Mouse (Mus musculus) embryonic stem cell, embryonic (primary cell): Measurements from ENCODE around the gene Ndufa4l2.

Source experiments
- CTCF ChIA-PET, 4 experiments: fragments of 300-600 bp in 2 of 4; fragments of 350-600 bp in 2 of 4; sonication (Branson Sonifier 250); formaldehyde crosslinking; loops; one replicate each; lab custom pipeline; 2022; ENCODE audit warnings: inconsistent platforms in 2 of 4; lab: Charles Lee
- POLR2A ChIA-PET, 4 experiments: fragments of 300-600 bp in 2 of 4; fragments of 350-600 bp in 2 of 4; sonication (Branson Sonifier 250); formaldehyde crosslinking; loops; one replicate each; lab custom pipeline; 2022; ENCODE audit warnings: antibody characterized with exemption in 4 of 4, inconsistent platforms in 1 of 4; lab: Charles Lee

Ndufa4l2 gene

GRCm38 (mm10) chr10:127531548-127531947, 16.8 kb downstream of the Ndufa4l2 start:
- CTCF ChIA-PET: interaction anchor here in 3 of 4 experiments (0.6 to 21.9 kb wide), 7 partner anchors 18 to 25 kb away, joined by 3 to 811 read pairs (median 8); partner anchors contain the start of genes Ndufa4l2 (in 2 of the 3) and Shmt2 (in 1 of the 3)

GRCm38 (mm10) chr10:127534036-127534928, 19.5 kb downstream of the Ndufa4l2 start, which contains the start of gene Nxph4:
TSS of gene Nxph4 (minus strand) at chr10:127534559.
- POLR2A ChIA-PET: interaction anchor here in 3 of 4 experiments (0.5 to 21.5 kb wide), 5 partner anchors 13 to 185 kb away, joined by 3 to 470 read pairs (median 4); partner anchors contain the start of genes Shmt2 (in 2 of the 3) and Ndufa4l2 (in 1 of the 3)

More at GRCm38 (mm10) chr10:127531548-127531947, 16.8 kb downstream of the Ndufa4l2 start:
- POLR2A ChIA-PET: interaction anchor here (0.6 to 21.5 kb wide), 11 partner anchors 9 to 900 kb away, joined by 3 to 470 read pairs (median 4); partner anchors contain the start of genes Shmt2 (in 3 of the 4) and Ndufa4l2 (in 1 of the 4)

GRCm38 (mm10) chr10:127534929-127535384, 20.2 kb downstream of the Ndufa4l2 start:
- ChIA-PET CTCF (interaction anchor here (0.6 to 21.9 kb wide), 13 partner anchors 8 to 185 kb away, joined by 3 to 811 read pairs (median 17); partner anchors contain the start of genes Ndufa4l2 (in 4 of the 4), Shmt2 (in 1 of the 4) and Stat6 (in 1 of the 4)), POLR2A (interaction anchor here in 3 of 4 experiments (0.5 to 21.5 kb wide), 7 partner anchors 8 to 186 kb away, joined by 3 to 470 read pairs (median 31); partner anchors contain the start of genes Ndufa4l2 (in 2 of the 3) and Shmt2 (in 2 of the 3))

More at GRCm38 (mm10) chr10:127534036-127534928, 19.5 kb downstream of the Ndufa4l2 start, which contains the start of gene Nxph4:
- CTCF ChIA-PET: interaction anchor here (0.6 to 21.9 kb wide), 13 partner anchors 8 to 185 kb away, joined by 3 to 811 read pairs (median 5); partner anchors contain the start of genes Ndufa4l2 (in 3 of the 4) and Shmt2 (in 1 of the 4)

- ChIA-PET CTCF (interaction anchor here (0.5 to 21.9 kb wide), 106 partner anchors 8 to 1225 kb away, joined by 3 to 811 read pairs (median 4); partner anchors contain the start of genes Ndufa4l2 (in 4 of the 4), Shmt2 (in 3 of the 4), Stac3 (in 3 of the 4) and Lrp1 (in 2 of the 4)), POLR2A (interaction anchor here (0.6 to 21.5 kb wide), 48 partner anchors 9 to 1143 kb away, joined by 3 to 470 read pairs (median 5); partner anchors contain the start of genes Shmt2 (in 4 of the 4), Ndufa4l2 (in 3 of the 4), Lrp1 (in 2 of the 4) and Atp5b (in 1 of the 4))
Measured at GRCm38 (mm10) chr10:127536586-127537314, 22.0 kb downstream of the Ndufa4l2 start.

GRCm38 (mm10) chr10:127537854-127538583, 23.3 kb downstream of the Ndufa4l2 start:
- ChIA-PET CTCF (interaction anchor here (0.5 to 21.9 kb wide), 104 partner anchors 8 to 1099 kb away, joined by 3 to 811 read pairs (median 4); partner anchors contain the start of genes Ndufa4l2 (in 4 of the 4), Lrp1 (in 2 of the 4), Shmt2 (in 2 of the 4) and Stac3 (in 2 of the 4)), POLR2A (interaction anchor here (0.6 to 21.5 kb wide), 31 partner anchors 11 to 732 kb away, joined by 3 to 470 read pairs (median 6); partner anchors contain the start of genes Shmt2 (in 4 of the 4), Ndufa4l2 (in 3 of the 4), Lrp1 (in 1 of the 4) and Stat2 (in 1 of the 4))

- CTCF ChIA-PET: interaction anchor here in 2 of 4 experiments (0.9 to 2.5 kb wide), 6 partner anchors 28 to 467 kb away, joined by 3 to 7 read pairs (median 4); no protein-coding TSS in a partner anchor
- POLR2A ChIA-PET: interaction anchor here in 3 of 4 experiments (0.8 to 1.4 kb wide), 3 partner anchors 12 to 19 kb away, joined by 3 to 5 read pairs (median 3); no protein-coding TSS in a partner anchor
Measured at GRCm38 (mm10) chr10:127541510-127541909, 26.7 kb downstream of the Ndufa4l2 start.

- ChIA-PET CTCF (interaction anchor here in 3 of 4 experiments (0.5 to 2.5 kb wide), 6 partner anchors 7 to 466 kb away, joined by 3 to 7 read pairs (median 3); no protein-coding TSS in a partner anchor), POLR2A (interaction anchor here in 2 of 4 experiments (0.9 to 1.4 kb wide), 2 partner anchors 12 to 13 kb away, joined by 3 read pairs; no protein-coding TSS in a partner anchor)
Measured at GRCm38 (mm10) chr10:127542084-127542483, 27.3 kb downstream of the Ndufa4l2 start.

GRCm38 (mm10) chr10:127542720-127543119, 28.0 kb downstream of the Ndufa4l2 start:
- CTCF ChIA-PET: interaction anchor here in 3 of 4 experiments (0.5 to 3.8 kb wide), 6 partner anchors 8 to 465 kb away, joined by 3 to 22 read pairs (median 3); partner anchors contain the start of gene Ndufa4l2 (in 1 of the 3)
- POLR2A ChIA-PET: interaction anchor here in 1 of 4 experiments (1.4 kb wide), 1 partner anchor 14 kb away, joined by 3 read pairs; no protein-coding TSS in a partner anchor

- POLR2A ChIA-PET: interaction anchor here in 2 of 4 experiments (0.6 to 1.3 kb wide), 5 partner anchors 11 to 220 kb away, joined by 3 to 5 read pairs (median 4); partner anchors contain the start of gene Shmt2 (in 1 of the 2)
- CTCF ChIA-PET: interaction anchor here in 3 of 4 experiments (0.5 to 4.1 kb wide), 7 partner anchors 9 to 699 kb away, joined by 3 to 23 read pairs (median 4); partner anchors contain the start of gene Ndufa4l2 (in 1 of the 3)
Measured at GRCm38 (mm10) chr10:127543916-127544315, 29.1 kb downstream of the Ndufa4l2 start.

GRCm38 (mm10) chr10:127544375-127544774, 29.6 kb downstream of the Ndufa4l2 start:
- ChIA-PET POLR2A (interaction anchor here in 1 of 4 experiments (1.3 kb wide), 2 partner anchors 11 to 13 kb away, joined by 3 to 4 read pairs; no protein-coding TSS in a partner anchor), CTCF (interaction anchor here in 3 of 4 experiments (0.7 to 4.1 kb wide), 4 partner anchors 8 to 32 kb away, joined by 3 to 23 read pairs (median 14); partner anchors contain the start of gene Ndufa4l2 (in 1 of the 3))

- POLR2A ChIA-PET: interaction anchor here in 2 of 4 experiments (0.6 to 1.7 kb wide), 4 partner anchors 10 to 34 kb away, joined by 4 to 13 read pairs (median 4); partner anchors contain the start of gene Ndufa4l2 (in 1 of the 2)
- CTCF ChIA-PET: interaction anchor here (0.8 to 4.1 kb wide), 7 partner anchors 9 to 37 kb away, joined by 3 to 23 read pairs (median 4); partner anchors contain the start of gene Ndufa4l2 (in 1 of the 4)
Measured at GRCm38 (mm10) chr10:127546505-127546904, 31.7 kb downstream of the Ndufa4l2 start.

- POLR2A ChIA-PET: interaction anchor here in 2 of 4 experiments (0.7 to 1.7 kb wide), 4 partner anchors 10 to 39 kb away, joined by 3 read pairs; no protein-coding TSS in a partner anchor
- CTCF ChIA-PET: interaction anchor here in 2 of 4 experiments (1.1 to 2.0 kb wide), 5 partner anchors 9 to 39 kb away, joined by 3 to 11 read pairs (median 5); no protein-coding TSS in a partner anchor
Measured at GRCm38 (mm10) chr10:127548236-127548635, 33.5 kb downstream of the Ndufa4l2 start.

- ChIA-PET CTCF (interaction anchor here in 3 of 4 experiments (1.0 to 1.8 kb wide), 6 partner anchors 12 to 41 kb away, joined by 3 to 12 read pairs (median 4); no protein-coding TSS in a partner anchor), POLR2A (interaction anchor here in 3 of 4 experiments (0.7 to 1.5 kb wide), 5 partner anchors 7 to 50 kb away, joined by 3 to 4 read pairs (median 3); no protein-coding TSS in a partner anchor)
Measured at GRCm38 (mm10) chr10:127549892-127550291, 35.1 kb downstream of the Ndufa4l2 start.

GRCm38 (mm10) chr10:127555703-127556102, 40.9 kb downstream of the Ndufa4l2 start:
- POLR2A ChIA-PET: interaction anchor here in 3 of 4 experiments (0.7 to 2.1 kb wide), 12 partner anchors 8 to 87 kb away, joined by 3 to 7 read pairs (median 3); partner anchors contain the start of genes Ndufa4l2 (in 2 of the 3) and Stat6 (in 1 of the 3)
- CTCF ChIA-PET: interaction anchor here (0.5 to 5.9 kb wide), 51 partner anchors 8 to 1354 kb away, joined by 3 to 84 read pairs (median 5); partner anchors contain the start of genes Ndufa4l2 (in 3 of the 4), Lrp1 (in 1 of the 4), Nab2 (in 1 of the 4) and Nxph4 (in 1 of the 4)
